Mouse (Mus musculus) hindbrain, embryonic 12.5 days (tissue): ENCODE data around the gene Tas2r129. TPM values are rescaled to one million over a fixed set of nuclear protein-coding genes. Genes with fewer than 3 reads are reported as not detected.
"Not testable (repeated sequence)": the region's sequence is repeated elsewhere in the genome, so short reads cannot be mapped to it uniquely, and the experiment has no call there.

Experiments used
- ATAC-seq: fragments of 200-750 bp; cut with Nextera tagmentation; 2 replicates; pipeline ENCODE4 v1.8.0; 2017; ENCODE audit warnings: moderate TSS enrichment; ENCODE audit not compliant: low FRiP score
- H3K27ac ChIP-seq: fragments of 300-500 bp; sonication (generic); 2 replicates; pipeline ENCODE4 v1.5.1; 2016; ENCODE audit warnings: mild to moderate bottlenecking
- H3K27me3 ChIP-seq: fragments of 300-500 bp; sonication (generic); 2 replicates; pipeline ENCODE4 v1.6.1; 2016; ENCODE audit warnings: mild to moderate bottlenecking
- H3K36me3 ChIP-seq: fragments of 300-500 bp; sonication (generic); 2 replicates; pipeline ENCODE4 v1.6.1; 2016; ENCODE audit warnings: mild to moderate bottlenecking
- H3K4me1 ChIP-seq: fragments of 300-500 bp; sonication (generic); 2 replicates; pipeline ENCODE4 v1.6.1; 2016
- H3K4me2 ChIP-seq: fragments of 300-500 bp; sonication (generic); replicated peaks from 2 replicates; pipeline ENCODE4 v1.6.1; 2016; ENCODE audit warnings: mild to moderate bottlenecking
- H3K4me3 ChIP-seq: fragments of 300-500 bp; sonication (generic); 2 replicates; pipeline ENCODE4 v1.5.1; 2016; ENCODE audit warnings: mild to moderate bottlenecking
- H3K9ac ChIP-seq: fragments of 300-500 bp; sonication (generic); 2 replicates; pipeline ENCODE4 v1.6.1; 2016; ENCODE audit warnings: mild to moderate bottlenecking, moderate library complexity
- H3K9me3 ChIP-seq: fragments of 300-500 bp; sonication (generic); replicated peaks from 2 replicates; pipeline ENCODE4 v1.6.1; 2016; ENCODE audit warnings: mild to moderate bottlenecking
- WGBS: fragments of 180-500 bp; shearing (Covaris S2); methylation state at CpG from one replicate; pipeline ENCODE4 v1.1.7; 2016; 5-methylcytosine and 5-hydroxymethylcytosine counted together
- polyA plus RNA-seq: library from polyadenylated mRNA; unstranded; fragments of >200 nt; fragmentation: Nextera tagmentation; extraction: Ambion mirVana; gene quantifications from 2 replicates; pipeline ENCODE4 v1.2.1, GENCODE M21; 2016

Tas2r129 gene
- polyA plus RNA-seq: not detected in 2 replicates

DNA sequence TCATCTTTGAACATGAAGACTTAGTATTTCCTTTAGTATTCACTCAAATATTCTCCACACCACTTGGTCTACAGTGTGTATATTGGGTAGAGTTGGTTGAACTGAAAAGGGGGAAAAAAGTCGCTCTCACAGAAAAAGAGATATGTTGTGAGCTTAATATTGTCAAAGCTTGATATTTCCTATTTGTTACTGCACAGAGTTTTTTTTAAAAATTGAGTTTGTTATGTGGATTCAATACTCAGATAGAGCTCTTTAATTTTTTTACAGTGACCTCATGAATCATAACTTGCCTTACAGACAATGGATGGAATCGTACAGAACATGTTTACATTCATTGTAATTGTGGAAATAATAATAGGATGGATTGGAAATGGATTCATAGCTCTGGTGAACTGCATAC, at the start of gene Tas2r129:
Gene Tas2r129, plus strand, starts transcription at position 301 of the 400 bp plus-strand sequence.
- H3K36me3 ChIP-seq: no peaks in the 10 kb centered on the region
- H3K27ac ChIP-seq: no peak within 1 kb of the TSS
- no peak within 1 kb of the TSS for H3K9ac ChIP-seq
- no peak within 1 kb of the TSS for H3K4me3 ChIP-seq
- H3K4me1 ChIP-seq: no peaks in the 10 kb centered on the region
- 86% methylated on average over 2 of the region's 2 CpGs for WGBS
- ATAC-seq: no peak
- no peak within 1 kb of the TSS for H3K4me2 ChIP-seq
- no peaks in the 10 kb centered on the region for H3K9me3 ChIP-seq
- H3K27me3 ChIP-seq: no peaks in the 10 kb centered on the region

- 87% methylated on average over 3 of the region's 3 CpGs for WGBS
- Histone ChIP-seq H3K4me1 (no peaks in the 10 kb centered on the region), H3K27ac (no peak within 1 kb of the TSS), H3K27me3 (no peaks in the 10 kb centered on the region), H3K4me2 (no peak within 1 kb of the TSS), H3K4me3 (no peak within 1 kb of the TSS), H3K9ac (no peak within 1 kb of the TSS), H3K9me3 (no peaks in the 10 kb centered on the region), H3K36me3 (no peaks in the 10 kb centered on the region)
- ATAC-seq: no peak
Measured at GRCm38 (mm10) chr6:132909351-132909750, 41.6 kb upstream of the Tas2r129 start, which contains the start of gene Tas2r125. Tas2r125 (plus strand) TSS chr6:132909651.

DNA sequence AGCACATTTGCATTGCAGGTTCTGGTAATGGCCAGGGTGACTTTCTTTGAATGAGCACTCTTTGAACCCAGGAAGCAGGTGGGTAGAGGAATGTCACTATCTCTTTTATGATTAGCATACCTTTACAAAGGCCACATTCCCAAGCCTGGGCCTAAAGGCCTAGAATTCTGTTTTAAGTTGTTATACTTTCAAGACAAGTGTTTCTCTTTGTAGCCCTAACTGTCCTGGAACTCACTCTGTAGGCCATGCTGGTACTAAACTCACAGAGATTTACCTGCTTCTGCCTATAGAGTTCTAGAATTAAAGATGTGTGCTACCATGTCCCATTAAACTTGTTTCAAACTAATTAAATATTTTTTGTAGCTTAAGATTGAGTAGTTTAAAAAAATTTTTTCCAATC, 9.5 kb upstream of the Tas2r129 start:
- H3K27ac ChIP-seq, H3K4me1 ChIP-seq, ATAC-seq, H3K4me3 ChIP-seq, H3K9ac ChIP-seq, H3K27me3 ChIP-seq, H3K36me3 ChIP-seq, H3K4me2 ChIP-seq, H3K9me3 ChIP-seq: not testable (repeated sequence)

DNA sequence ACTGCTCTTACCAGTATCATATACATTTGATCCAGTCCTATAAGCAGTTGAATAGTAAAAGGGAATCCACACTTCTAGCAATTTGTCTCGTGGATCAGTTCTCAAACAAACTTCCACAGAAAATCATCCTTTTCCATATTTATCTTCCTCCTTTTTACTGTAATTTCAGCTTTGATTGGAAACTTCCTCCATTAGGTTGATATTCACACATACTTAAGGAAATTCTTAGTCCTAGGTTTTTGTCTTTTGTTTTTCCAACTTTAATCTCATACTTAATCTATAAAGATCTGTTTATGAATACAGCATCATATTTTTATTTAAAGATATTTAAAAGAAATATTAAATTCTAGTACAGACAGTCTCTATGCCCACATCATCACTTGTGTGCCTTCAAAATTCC, 6.9 kb downstream of the Tas2r129 start, which contains the start of gene Tas2r131:
Gene Tas2r131, minus strand, starts transcription at position 101 of the 400 bp plus-strand sequence.
- H3K9ac ChIP-seq: no peak within 1 kb of the TSS
- H3K4me2 ChIP-seq: no peak within 1 kb of the TSS
- no peaks in the 10 kb centered on the region for H3K9me3 ChIP-seq
- H3K27me3 ChIP-seq: no peaks in the 10 kb centered on the region
- H3K4me1 ChIP-seq: no peaks in the 10 kb centered on the region
- ATAC-seq: no peak
- H3K27ac ChIP-seq: no peak within 1 kb of the TSS
- H3K36me3 ChIP-seq: no peaks in the 10 kb centered on the region
- H3K4me3 ChIP-seq: no peak within 1 kb of the TSS
- 73% methylated on average over 1 of the region's 1 CpGs for WGBS

DNA sequence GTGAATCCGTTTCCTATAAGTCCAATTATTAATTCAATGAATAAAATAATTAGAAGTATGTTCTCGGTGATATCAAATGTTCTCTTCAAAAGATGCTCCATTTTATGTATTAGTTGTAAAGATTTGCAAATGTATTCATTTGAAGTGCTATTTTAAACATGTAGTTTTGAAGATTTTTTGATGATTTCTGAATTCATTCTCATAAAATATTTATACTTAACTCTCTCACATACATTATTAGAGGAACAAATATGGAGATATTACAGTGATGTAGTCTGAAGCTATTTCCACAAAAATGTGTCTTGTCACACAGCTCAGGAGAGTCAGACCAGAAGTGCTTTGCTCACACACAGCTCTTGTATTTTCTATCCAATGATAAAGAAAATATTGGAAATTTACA, 30.0 kb downstream of the Tas2r129 start, which contains the start of gene Tas2r109:
Gene Tas2r109, minus strand, starts transcription at position 101 of the 400 bp plus-strand sequence.
- WGBS: 78% methylated on average over 2 of the region's 2 CpGs
- no peak within 1 kb of the TSS for H3K4me3 ChIP-seq

More for the DNA sequence above, 30.0 kb downstream of the Tas2r129 start, which contains the start of gene Tas2r109:
- no peak within 1 kb of the TSS for H3K9ac ChIP-seq
- H3K36me3 ChIP-seq: no peaks in the 10 kb centered on the region
- no peaks in the 10 kb centered on the region for H3K4me1 ChIP-seq
- H3K4me2 ChIP-seq: no peak within 1 kb of the TSS
- no peak within 1 kb of the TSS for H3K27ac ChIP-seq
- H3K27me3 ChIP-seq: no peaks in the 10 kb centered on the region
- no peak for ATAC-seq
- H3K9me3 ChIP-seq: no peaks in the 10 kb centered on the region

Other genes with a start within 250 kb of the Tas2r129 start
- gene Tas2r122, start 239.2 kb upstream of the Tas2r129 start, polyA plus RNA-seq: not detected in 2 replicates
- not detected in 2 replicates for gene Tas2r115, start 213.1 kb upstream of the Tas2r129 start, polyA plus RNA-seq
- gene Tas2r124, start 196.4 kb upstream of the Tas2r129 start, polyA plus RNA-seq: not detected in 2 replicates
- not detected in 2 replicates for gene Tas2r102, start 189.0 kb upstream of the Tas2r129 start, polyA plus RNA-seq
- gene Tas2r136, start 172.9 kb upstream of the Tas2r129 start, polyA plus RNA-seq: not detected in 2 replicates
- not detected in 2 replicates for gene Tas2r117, start 148.3 kb upstream of the Tas2r129 start, polyA plus RNA-seq
- not detected in 2 replicates for gene Tas2r123, start 104.0 kb upstream of the Tas2r129 start, polyA plus RNA-seq
- not detected in 2 replicates for gene Tas2r116, start 95.7 kb upstream of the Tas2r129 start, polyA plus RNA-seq
- gene Tas2r110, start 83.1 kb upstream of the Tas2r129 start, polyA plus RNA-seq: not detected in 2 replicates
- not detected in 2 replicates for gene Tas2r113, start 58.1 kb upstream of the Tas2r129 start, polyA plus RNA-seq
- not detected in 2 replicates for gene Tas2r125, start 41.5 kb upstream of the Tas2r129 start, polyA plus RNA-seq
- not detected in 2 replicates for gene Tas2r131, start 6.8 kb downstream of the Tas2r129 start, polyA plus RNA-seq
- not detected in 2 replicates for gene Tas2r109, start 29.9 kb downstream of the Tas2r129 start, polyA plus RNA-seq
- gene Tas2r103, start 86.0 kb downstream of the Tas2r129 start, polyA plus RNA-seq: not detected in 2 replicates
- not detected in 2 replicates for gene Tas2r140, start 104.7 kb downstream of the Tas2r129 start, polyA plus RNA-seq
- 118 and 131 TPM in 2 replicates for gene Smim10l1, start 153.8 kb downstream of the Tas2r129 start, polyA plus RNA-seq